Mouse (Mus musculus): ENCODE results near the gene Prf1.
A peak's percentile ranks its signal among the peaks of the same experiment; 100 is the strongest.

GRCm38 (mm10) chr10:61336137-61336536, 38.5 kb downstream of the Prf1 start:
- no peak for TF ChIP-seq POLR2A (IDR thresholded peaks at IDR 0.05; ENCODE audit: insufficient read depth, low read depth, low read length)
- TF ChIP-seq CTCF (IDR thresholded peaks at IDR 0.05), result peak; percentile 73
- TF ChIP-seq EP300 (IDR thresholded peaks at IDR 0.05; ENCODE audit: insufficient read depth, low read depth, low read length), result peak; percentile 60; the same call in 1 of the 2 replicates

All from heart, adult 2 months (tissue).